Mouse (Mus musculus): Measurements from ENCODE around the gene Tk1. TPM values are rescaled to one million over a fixed set of nuclear protein-coding genes. Genes with fewer than 3 reads are reported as not detected.
"Not testable (repeated sequence)": the region's sequence is repeated elsewhere in the genome, so short reads cannot be mapped to it uniquely, and the experiment has no call there.

Tk1 gene
- polyA plus RNA-seq, 1 experiment from 2014 or later = 150 TPM

- not testable (repeated sequence) for H3K27ac ChIP-seq; DNase-seq; H3K4me3 ChIP-seq (replicated peaks); H3K9ac ChIP-seq; H3K9me3 ChIP-seq (replicated peaks); ATAC-seq (ENCODE audit: low read depth); H3K27me3 ChIP-seq; H3K4me2 ChIP-seq
- Histone ChIP-seq H3K36me3 (peaks cover 70% of the 10 kb centered on the region), H3K4me1 (replicated peaks) (peaks cover 72% of the 10 kb centered on the region)
- 83% methylated on average over 7 of the region's 7 CpGs for WGBS (ENCODE audit: insufficient replicate concordance)
Measured at GRCm38 (mm10) chr11:117788481-117788880, 37.4 kb downstream of the Tk1 start.

GRCm38 (mm10) chr11:117786294-117786693, 39.6 kb downstream of the Tk1 start:
- Histone ChIP-seq H3K4me1 (replicated peaks) (peaks cover 69% of the 10 kb centered on the region), H3K27ac (peak overlapping the region; percentile 100), H3K9me3 (replicated peaks) (no peaks in the 10 kb centered on the region), H3K27me3 (no peaks in the 10 kb centered on the region), H3K4me2 (peak overlapping the region; percentile 98), H3K36me3 (peaks cover 58% of the 10 kb centered on the region), H3K9ac (peak overlapping the region; percentile 97; the same call in 1 of the 2 replicates), H3K4me3 (replicated peaks) (peak overlapping the region; percentile 13; the same call in 1 of the 2 replicates)
- DNase-seq (peak; percentile 53), ATAC-seq (ENCODE audit: low read depth) (no peak)
- 21% methylated on average over 10 of the region's 10 CpGs for WGBS (ENCODE audit: insufficient replicate concordance)

- peak; percentile 73 for DNase-seq
- ATAC-seq (ENCODE audit: low read depth) = peak; percentile 19
- H3K9ac ChIP-seq = peak overlapping the region; percentile 97
- H3K36me3 ChIP-seq = peaks cover 50% of the 10 kb centered on the region
- peak overlapping the region; percentile 98 for H3K4me2 ChIP-seq
- peak overlapping the region; percentile 100 for H3K27ac ChIP-seq
- no peaks in the 10 kb centered on the region for H3K27me3 ChIP-seq
- no peaks in the 10 kb centered on the region for H3K9me3 ChIP-seq (replicated peaks)
- 37% methylated on average over 10 of the region's 10 CpGs for WGBS (ENCODE audit: insufficient replicate concordance)
- peak overlapping the region; percentile 96 for H3K4me3 ChIP-seq (replicated peaks)
- H3K4me1 ChIP-seq (replicated peaks) = peaks cover 61% of the 10 kb centered on the region
Measured at GRCm38 (mm10) chr11:117783683-117784309, 42.1 kb downstream of the Tk1 start.

GRCm38 (mm10) chr11:117783089-117783488, 42.8 kb downstream of the Tk1 start:
- Histone ChIP-seq H3K27ac (peak overlapping the region; percentile 100), H3K9me3 (replicated peaks) (no peaks in the 10 kb centered on the region), H3K36me3 (peaks cover 52% of the 10 kb centered on the region), H3K27me3 (no peaks in the 10 kb centered on the region), H3K4me1 (replicated peaks) (peaks cover 68% of the 10 kb centered on the region), H3K4me2 (peak overlapping the region; percentile 98), H3K4me3 (replicated peaks) (peak overlapping the region; percentile 96), H3K9ac (peak overlapping the region; percentile 97)
- ATAC-seq (ENCODE audit: low read depth) = no peak
- WGBS (ENCODE audit: insufficient replicate concordance) = under 1% methylated on average over 31 of the region's 31 CpGs
- DNase-seq = peak; percentile 71

- H3K27ac ChIP-seq = peak overlapping the region; percentile 100
- 6% methylated on average over 9 of the region's 9 CpGs for WGBS (ENCODE audit: insufficient replicate concordance)
- H3K4me1 ChIP-seq (replicated peaks) = peaks cover 72% of the 10 kb centered on the region
- peak overlapping the region; percentile 97 for H3K9ac ChIP-seq
- no peaks in the 10 kb centered on the region for H3K27me3 ChIP-seq
- peaks cover 52% of the 10 kb centered on the region for H3K36me3 ChIP-seq
- no peak for ATAC-seq (ENCODE audit: low read depth)
- H3K4me3 ChIP-seq (replicated peaks) = peak overlapping the region; percentile 96
- peak overlapping the region; percentile 98 for H3K4me2 ChIP-seq
- DNase-seq = no peak
- H3K9me3 ChIP-seq (replicated peaks) = no peaks in the 10 kb centered on the region
Measured at GRCm38 (mm10) chr11:117782705-117783034, 43.2 kb downstream of the Tk1 start.

- peak within 1 kb of the TSS; percentile 98 for H3K4me2 ChIP-seq
- peaks cover 77% of the 10 kb centered on the region for H3K4me1 ChIP-seq (replicated peaks)
- H3K27me3 ChIP-seq = no peaks in the 10 kb centered on the region
- peaks cover 52% of the 10 kb centered on the region for H3K36me3 ChIP-seq
- peak within 1 kb of the TSS; percentile 97 for H3K9ac ChIP-seq
- H3K4me3 ChIP-seq (replicated peaks) = peak within 1 kb of the TSS; percentile 96
- WGBS (ENCODE audit: insufficient replicate concordance) = 8% methylated on average over 23 of the region's 24 CpGs
- H3K27ac ChIP-seq = peak within 1 kb of the TSS; percentile 100
- DNase-seq = peak; percentile 68
- no peaks in the 10 kb centered on the region for H3K9me3 ChIP-seq (replicated peaks)
- ATAC-seq (ENCODE audit: low read depth) = peak; percentile 67
Measured at GRCm38 (mm10) chr11:117781993-117782704, 43.7 kb downstream of the Tk1 start, which contains the start of the genes Tmc8 and Tmc6. Tmc8 (plus strand) TSS chr11:117782076. Tmc6 (minus strand) TSS chr11:117782198.

- peak overlapping the region; percentile 100 for H3K27ac ChIP-seq
- WGBS (ENCODE audit: insufficient replicate concordance) = 4% methylated on average over 18 of the region's 18 CpGs
- peaks cover 52% of the 10 kb centered on the region for H3K36me3 ChIP-seq
- peaks cover 81% of the 10 kb centered on the region for H3K4me1 ChIP-seq (replicated peaks)
- DNase-seq (peak; percentile 34), ATAC-seq (ENCODE audit: low read depth) (peak; percentile 7)
- H3K4me2 ChIP-seq = peak overlapping the region; percentile 98
- H3K9me3 ChIP-seq (replicated peaks) = no peaks in the 10 kb centered on the region
- H3K27me3 ChIP-seq = no peaks in the 10 kb centered on the region
- H3K9ac ChIP-seq = peak overlapping the region; percentile 97
- H3K4me3 ChIP-seq (replicated peaks) = peak overlapping the region; percentile 96
Measured at GRCm38 (mm10) chr11:117781199-117781821, 44.6 kb downstream of the Tk1 start.

- peak; percentile 94 for DNase-seq
- H3K36me3 ChIP-seq = peaks cover 52% of the 10 kb centered on the region
- under 1% methylated on average over 19 of the region's 19 CpGs for WGBS (ENCODE audit: insufficient replicate concordance)
Measured at GRCm38 (mm10) chr11:117780582-117781111, 45.2 kb downstream of the Tk1 start.

GRCm38 (mm10) chr11:117780199-117780515, 45.7 kb downstream of the Tk1 start:
- Histone ChIP-seq H3K27me3 (no peaks in the 10 kb centered on the region), H3K36me3 (peaks cover 52% of the 10 kb centered on the region), H3K9me3 (replicated peaks) (no peaks in the 10 kb centered on the region), H3K4me3 (replicated peaks) (peak overlapping the region; percentile 96), H3K27ac (peak overlapping the region; percentile 100), H3K4me1 (replicated peaks) (peaks cover 76% of the 10 kb centered on the region), H3K4me2 (peak overlapping the region; percentile 98), H3K9ac (peak overlapping the region; percentile 97)
- DNase-seq (no peak), ATAC-seq (ENCODE audit: low read depth) (peak; percentile 8)
- WGBS (ENCODE audit: insufficient replicate concordance) = under 1% methylated on average over 17 of the region's 17 CpGs

More at GRCm38 (mm10) chr11:117780582-117781111, 45.2 kb downstream of the Tk1 start:
- Histone ChIP-seq H3K9me3 (replicated peaks) (no peaks in the 10 kb centered on the region), H3K27ac (peak overlapping the region; percentile 100), H3K4me3 (replicated peaks) (peak overlapping the region; percentile 96), H3K4me1 (replicated peaks) (peaks cover 79% of the 10 kb centered on the region), H3K4me2 (peak overlapping the region; percentile 98), H3K27me3 (no peaks in the 10 kb centered on the region), H3K9ac (peak overlapping the region; percentile 97)
- ATAC-seq (ENCODE audit: low read depth) = peak; percentile 76

- peaks cover 52% of the 10 kb centered on the region for H3K36me3 ChIP-seq
- H3K9me3 ChIP-seq (replicated peaks) = no peaks in the 10 kb centered on the region
- peak overlapping the region; percentile 98 for H3K4me2 ChIP-seq
- WGBS (ENCODE audit: insufficient replicate concordance) = 2% methylated on average over 38 of the region's 38 CpGs
- H3K9ac ChIP-seq = peak overlapping the region; percentile 97
- H3K4me3 ChIP-seq (replicated peaks) = peak overlapping the region; percentile 96
- H3K27me3 ChIP-seq = no peaks in the 10 kb centered on the region
- peaks cover 71% of the 10 kb centered on the region for H3K4me1 ChIP-seq (replicated peaks)
- DNase-seq (peak; percentile 58), ATAC-seq (ENCODE audit: low read depth) (peak; percentile 33)
- peak overlapping the region; percentile 100 for H3K27ac ChIP-seq
Measured at GRCm38 (mm10) chr11:117779434-117780198, 46.3 kb downstream of the Tk1 start.
